Mouse (Mus musculus) ES-CJ7 (cell line): Measurements from ENCODE around the gene Kcnq1.

Source experiments
- DNase-seq: peaks from one replicate; pipeline ENCODE4 v3.0.0; 2011; ENCODE audit warnings: low read depth, low spot score

Gene Kcnq1

DNA sequence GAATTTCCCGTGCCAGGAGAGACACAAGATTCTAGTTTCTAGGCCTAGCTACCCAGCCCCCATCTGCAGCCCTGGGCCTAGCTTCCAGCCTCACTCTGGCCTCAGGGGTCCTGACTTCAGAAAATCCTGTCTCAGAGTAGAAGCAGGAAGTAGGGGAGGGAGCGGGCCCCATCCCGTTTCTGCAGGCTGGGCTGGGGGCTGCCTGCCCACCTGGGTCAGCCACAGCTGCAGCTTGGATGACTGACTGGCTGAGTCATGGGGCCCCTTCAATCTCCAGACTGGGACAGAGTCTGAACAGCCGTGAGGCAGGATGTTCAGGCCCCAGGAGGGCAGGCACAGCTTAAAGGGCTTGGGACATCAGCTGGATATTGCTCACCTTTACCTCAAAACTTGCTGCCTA, 308.9 kb downstream of the Kcnq1 start:
- no peak for DNase-seq

GRCm38 (mm10) chr7:143416406-143416805, 310.2 kb downstream of the Kcnq1 start:
- DNase-seq, result no peak

GRCm38 (mm10) chr7:143417875-143418274, 311.7 kb downstream of the Kcnq1 start:
- no peak for DNase-seq

- no peak for DNase-seq
Observed at GRCm38 (mm10) chr7:143419585-143420160, 313.5 kb downstream of the Kcnq1 start.

DNA sequence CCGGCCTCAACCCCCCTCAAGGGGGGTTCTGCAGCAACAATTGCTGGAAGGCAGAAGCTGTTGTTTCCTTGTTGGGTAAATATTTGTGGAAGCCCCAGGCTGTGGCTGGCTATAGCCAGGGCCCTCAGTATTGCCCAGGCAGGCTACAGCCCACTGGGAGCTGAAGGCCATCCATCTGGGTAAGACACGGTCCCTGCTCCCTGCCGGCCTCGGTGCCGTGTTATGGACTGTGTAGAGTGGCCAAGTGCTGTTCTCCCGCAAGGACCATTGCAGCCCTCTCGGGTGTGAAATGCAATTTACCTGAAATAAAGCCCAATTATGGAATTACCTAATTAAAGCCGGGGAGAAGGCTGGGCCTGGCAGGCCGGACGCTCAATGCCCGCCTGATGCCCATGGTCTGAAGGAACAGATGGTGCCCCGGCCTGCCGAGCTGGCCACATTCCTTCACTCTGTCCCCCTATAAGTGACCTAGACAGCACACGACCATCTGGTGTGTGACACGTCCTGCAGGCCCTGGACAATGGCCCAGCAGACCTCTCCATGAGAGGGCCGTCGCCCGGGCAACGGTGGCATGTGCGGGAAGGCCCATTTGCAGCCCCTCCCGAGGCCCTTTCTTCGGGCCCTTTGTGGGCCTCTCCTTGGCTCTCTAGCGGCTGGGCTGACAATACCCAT, 322.1 kb downstream of the Kcnq1 start:
- DNase-seq, result no peak

DNA sequence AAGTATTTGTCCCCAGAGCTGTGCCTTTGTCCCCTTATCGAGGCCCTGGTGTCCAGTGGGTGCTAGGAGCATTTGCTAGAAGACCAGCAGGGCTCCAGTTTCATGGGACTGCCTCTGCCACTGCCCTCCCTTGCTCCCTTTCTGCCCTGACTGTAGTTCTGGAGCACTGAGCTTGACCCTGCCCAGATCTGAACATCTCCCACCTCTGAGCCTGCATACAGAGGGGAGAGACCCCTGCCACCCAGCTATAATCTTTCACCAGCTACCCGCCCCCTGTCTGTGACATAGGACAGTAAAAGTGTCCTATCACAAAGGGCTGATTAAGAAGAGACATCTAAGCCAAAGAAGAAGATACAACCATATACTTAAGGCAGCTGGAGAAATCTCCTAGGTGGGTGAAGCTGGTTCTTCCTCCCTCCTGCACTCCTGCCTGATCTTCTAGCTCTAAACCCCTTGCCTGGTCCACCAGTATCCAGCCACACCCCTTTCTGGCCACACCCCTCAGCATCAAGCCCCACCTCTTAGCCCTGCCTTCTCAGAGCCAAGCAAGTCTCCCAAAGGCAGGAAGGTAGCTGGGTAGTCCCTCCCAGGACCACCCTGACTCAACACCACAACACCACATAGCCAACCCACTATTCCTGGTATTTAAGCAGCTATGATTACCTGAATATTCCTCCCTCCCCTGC, 322.8 kb downstream of the Kcnq1 start:
- no peak for DNase-seq

DNA sequence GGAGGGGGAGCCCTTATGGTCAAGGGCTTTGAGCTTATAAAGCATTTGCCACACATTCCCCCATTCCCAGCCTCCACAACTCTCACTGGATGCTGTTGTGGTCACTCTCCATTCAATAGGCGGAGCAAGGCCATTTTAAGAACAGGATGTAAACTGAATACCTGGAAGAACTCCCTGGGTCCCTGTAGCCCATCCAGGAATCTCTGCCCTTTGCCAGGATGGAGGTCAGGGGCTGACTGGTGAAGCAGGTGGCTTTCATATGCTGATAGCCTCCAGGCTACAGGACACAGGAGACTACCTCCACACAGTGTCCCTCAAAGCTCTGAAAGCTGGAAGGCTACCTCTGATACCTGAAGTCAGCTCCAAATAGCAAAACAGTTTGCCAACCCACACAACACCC, 326.5 kb downstream of the Kcnq1 start:
- DNase-seq, result peak; percentile 21

- DNase-seq, result no peak
Observed at GRCm38 (mm10) chr7:143433331-143433730, 327.2 kb downstream of the Kcnq1 start.

DNA sequence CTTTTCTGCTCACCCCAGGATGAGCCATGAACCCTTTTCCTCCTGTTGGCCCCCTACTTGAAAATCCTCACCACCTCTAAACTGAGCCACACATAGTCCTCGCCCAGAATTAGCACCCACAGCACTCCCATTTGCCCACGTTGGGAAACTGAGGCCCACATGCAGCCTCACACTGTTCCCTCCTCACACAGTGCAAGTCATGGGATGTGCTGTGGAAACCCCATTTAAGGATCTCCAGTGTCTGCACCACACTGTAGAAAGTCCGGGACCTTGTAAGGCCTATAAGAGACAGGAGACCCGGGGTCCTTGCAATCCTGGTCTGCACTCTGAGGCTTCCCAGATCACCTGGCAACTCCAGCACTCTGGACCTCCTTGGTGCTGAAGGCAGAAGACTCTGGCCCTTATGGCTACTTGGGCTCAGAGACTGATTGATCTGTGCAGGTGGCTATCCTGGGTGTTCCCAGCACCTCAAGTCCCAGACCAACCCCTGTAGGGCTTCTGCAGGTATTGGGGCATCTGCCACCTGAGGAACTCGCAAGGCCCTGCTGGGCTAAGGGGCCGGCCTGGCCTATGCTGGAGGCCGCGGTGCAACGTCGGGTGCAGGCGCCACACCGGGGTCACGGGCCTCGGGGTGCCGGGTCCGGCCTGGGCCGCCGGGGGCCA, 331.2 kb downstream of the Kcnq1 start:
- peak; percentile 64 for DNase-seq

GRCm38 (mm10) chr7:143437894-143438581, 331.9 kb downstream of the Kcnq1 start:
- DNase-seq, result peak; percentile 65

GRCm38 (mm10) chr7:143438965-143439364, 332.8 kb downstream of the Kcnq1 start:
- DNase-seq, result no peak

GRCm38 (mm10) chr7:143444580-143444954, 338.4 kb downstream of the Kcnq1 start:
- no peak for DNase-seq

DNA sequence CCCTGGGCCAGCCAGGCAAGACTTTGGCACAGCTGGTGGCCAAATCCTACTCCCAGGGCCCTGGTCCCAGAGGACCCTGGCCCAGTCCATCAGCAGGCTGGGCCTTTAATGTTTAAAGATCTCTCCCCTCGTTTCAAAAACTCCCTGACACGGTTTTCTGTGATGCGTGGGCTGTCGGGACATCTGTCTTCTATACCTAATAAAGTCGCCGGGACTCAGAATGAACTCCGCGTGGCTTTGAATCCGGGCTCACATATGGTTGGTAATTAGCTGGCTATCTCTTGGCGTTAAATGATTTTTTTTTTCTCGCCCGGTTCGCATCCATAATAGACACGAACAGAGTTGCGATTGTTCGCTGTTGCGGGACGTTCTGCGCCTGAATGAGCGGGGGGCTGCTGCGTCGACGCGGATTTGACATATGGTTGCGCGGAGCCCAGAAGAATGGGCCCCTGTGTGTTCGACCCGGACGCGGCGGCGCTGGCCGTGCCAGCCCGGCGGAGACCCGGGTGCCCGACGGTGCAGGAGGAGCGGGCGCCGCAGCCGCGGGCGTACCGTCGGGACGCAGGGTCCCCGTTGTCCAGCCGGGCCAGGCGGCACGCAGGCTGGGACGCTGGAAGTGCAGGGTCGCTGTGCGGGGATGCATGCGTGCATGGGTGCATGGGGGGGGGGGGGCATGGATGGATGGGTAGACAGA, 338.9 kb downstream of the Kcnq1 start:
- DNase-seq, result no peak

- DNase-seq, result peak; percentile 21
Observed at GRCm38 (mm10) chr7:143445651-143446460, 339.7 kb downstream of the Kcnq1 start.

DNA sequence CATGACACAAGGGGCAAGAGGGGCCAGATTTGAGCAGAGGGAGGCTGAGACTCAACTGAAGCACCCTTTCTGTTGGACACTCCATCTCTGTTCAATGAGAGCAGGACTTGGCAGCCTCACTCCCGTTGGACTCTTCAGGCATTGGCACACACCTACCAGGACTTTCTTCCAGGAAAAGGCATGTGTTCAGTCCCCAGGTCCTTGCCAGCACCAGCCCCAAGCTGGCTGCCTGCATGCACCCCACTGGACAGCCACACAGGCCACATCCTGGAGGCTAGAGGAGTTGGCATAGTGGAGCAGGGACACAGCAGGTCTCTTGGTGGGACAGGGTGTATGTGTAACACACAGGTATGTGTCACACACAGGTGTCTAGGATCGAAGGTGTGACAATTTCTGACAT, 341.0 kb downstream of the Kcnq1 start:
- DNase-seq, result no peak

DNA sequence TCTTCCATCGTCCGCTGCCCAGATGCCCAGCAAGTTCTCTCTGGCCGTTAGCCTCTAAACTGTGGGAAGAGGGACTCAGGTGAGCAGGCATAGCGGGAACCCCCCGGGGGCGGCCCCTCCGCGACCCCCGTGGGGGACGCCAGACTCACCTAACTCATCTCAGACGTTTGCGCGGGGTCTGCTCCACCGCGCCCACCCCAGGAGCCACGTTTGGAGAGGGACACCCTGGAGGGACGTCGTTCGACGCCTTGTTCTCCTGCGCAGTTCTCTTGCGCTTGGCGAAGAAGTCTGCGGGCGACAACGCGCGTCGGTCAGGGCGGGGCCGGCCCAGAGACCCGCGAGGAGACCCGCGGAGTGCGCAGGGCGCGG, 352.8 kb downstream of the Kcnq1 start:
- DNase-seq, result no peak

GRCm38 (mm10) chr7:143459332-143460211, 353.4 kb downstream of the Kcnq1 start:
- no peak for DNase-seq

DNA sequence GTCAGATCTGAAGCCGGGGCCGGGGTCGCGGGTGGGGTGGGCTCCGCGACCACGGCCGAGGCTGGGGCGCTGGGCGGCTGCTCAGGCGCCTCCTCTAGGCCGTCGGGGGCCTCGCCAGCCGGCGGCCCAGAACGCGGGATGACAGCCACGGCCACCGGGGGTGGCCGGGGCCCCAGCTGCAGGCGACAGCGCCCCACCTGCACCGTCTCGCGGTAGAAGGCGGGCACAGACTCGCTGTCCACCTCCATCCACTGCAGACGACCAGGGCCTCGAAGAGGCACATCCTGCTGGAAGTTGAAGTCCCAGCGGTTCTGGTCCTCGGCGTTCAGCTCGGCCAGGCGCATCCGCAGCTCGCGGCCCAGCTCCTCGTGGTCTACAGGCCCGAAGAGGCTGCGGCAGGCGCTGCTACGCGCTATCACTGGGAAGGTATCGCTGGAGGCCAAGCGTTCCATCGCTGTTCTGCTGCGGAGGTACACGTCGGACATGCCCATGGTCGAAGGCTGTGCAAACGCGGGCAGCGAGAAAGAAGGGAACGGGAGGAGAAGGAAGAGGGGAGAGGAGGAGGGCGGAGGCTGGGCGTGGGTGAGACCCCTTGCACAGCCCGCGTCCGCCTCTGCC, 354.2 kb downstream of the Kcnq1 start:
- no peak for DNase-seq

DNA sequence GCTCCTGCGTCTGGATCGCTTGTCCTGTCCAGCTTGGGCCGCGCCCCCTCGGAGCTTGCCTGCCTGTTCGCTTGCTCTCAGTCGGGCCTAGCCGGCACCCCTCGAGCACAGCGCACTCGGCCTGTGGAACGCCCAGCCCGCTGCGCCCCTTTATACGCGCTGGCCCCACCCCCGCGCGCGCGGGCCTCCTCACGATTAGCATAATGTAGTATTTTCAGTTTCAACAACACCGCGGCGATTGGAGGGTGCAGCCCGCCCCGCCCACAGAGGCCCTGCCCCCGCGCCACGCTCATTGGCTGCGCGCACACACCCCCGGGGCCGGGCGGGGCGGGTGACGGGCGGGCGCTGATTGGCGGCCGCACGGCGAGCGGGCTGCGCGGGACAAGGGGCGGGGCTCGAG, 354.7 kb downstream of the Kcnq1 start, which contains the start of gene Cdkn1c:
Gene Cdkn1c (minus strand): TSS at position 177 of the 400 bp plus-strand sequence.
- peak; percentile 93 for DNase-seq
